Mouse (Mus musculus) erythroid progenitor cell, adult 5-6 weeks (primary cell): ENCODE data around the gene Cyp2u1. TPM values are rescaled to one million over a fixed set of nuclear protein-coding genes. Genes with fewer than 3 reads are reported as not detected.

ENCODE experiments used
- ATAC-seq: replicated peaks from 2 replicates; pipeline ENCODE4 v1.8.0; 2016; ENCODE audit warnings: moderate number of reproducible peaks, mild to moderate bottlenecking, moderate TSS enrichment, inconsistent platforms; ENCODE audit not compliant: poor library complexity, low FRiP score, severe bottlenecking
- total RNA-seq, 2 experiments: library from RNA; stranded (forward) in 1 of 2; stranded (reverse) in 1 of 2; fragments of 150-400 nt in 1 of 2; fragments of 186-747, 209-891 nt in 1 of 2; gene quantifications; 2 replicates each; pipeline versions ENCODE4 v1.2.3 to v1.2.4; 2015 to 2017; ENCODE audit warnings: low replicate concordance in 2 of 2

Gene Cyp2u1
- total RNA-seq, 2 experiments from 2014 or later: 1.7 TPM; not detected in 1

- no peak for ATAC-seq
Observed at GRCm38 (mm10) chr3:131263766-131264486, 39.1 kb downstream of the Cyp2u1 start.

- no peak for ATAC-seq
Observed at GRCm38 (mm10) chr3:131260418-131260817, 42.6 kb downstream of the Cyp2u1 start.

GRCm38 (mm10) chr3:131259392-131259965 lies 43.5 kb downstream of the Cyp2u1 start:
- no peak for ATAC-seq

GRCm38 (mm10) chr3:131258921-131259320 lies 44.1 kb downstream of the Cyp2u1 start:
- ATAC-seq: no peak

- no peak for ATAC-seq
Observed at GRCm38 (mm10) chr3:131255399-131255981, 47.5 kb downstream of the Cyp2u1 start.

GRCm38 (mm10) chr3:131254991-131255390 lies 48.0 kb downstream of the Cyp2u1 start:
- ATAC-seq: no peak

GRCm38 (mm10) chr3:131251601-131252000 lies 51.4 kb downstream of the Cyp2u1 start:
- no peak for ATAC-seq

- ATAC-seq: no peak
Observed at GRCm38 (mm10) chr3:131250978-131251377, 52.0 kb downstream of the Cyp2u1 start.

- no peak for ATAC-seq
Observed at GRCm38 (mm10) chr3:131250283-131250682, 52.7 kb downstream of the Cyp2u1 start.

- ATAC-seq: no peak
Observed at GRCm38 (mm10) chr3:131248444-131248843, 54.6 kb downstream of the Cyp2u1 start.

GRCm38 (mm10) chr3:131247851-131248250 lies 55.2 kb downstream of the Cyp2u1 start:
- no peak for ATAC-seq

GRCm38 (mm10) chr3:131247447-131247846 lies 55.6 kb downstream of the Cyp2u1 start:
- ATAC-seq: no peak

- ATAC-seq: no peak
Observed at GRCm38 (mm10) chr3:131246579-131247046, 56.4 kb downstream of the Cyp2u1 start.

- no peak for ATAC-seq
Observed at GRCm38 (mm10) chr3:131245766-131246578, 57.1 kb downstream of the Cyp2u1 start.

Other genes with a start within 250 kb of the Cyp2u1 start
- 9.2 and 15.5 TPM in 2 replicates for gene Lef1, start 192.8 kb downstream of the Cyp2u1 start, total RNA-seq (2015; ENCODE audit: low replicate concordance)
- 4.6 and 14.1 TPM in 2 replicates for gene Lef1, start 192.8 kb downstream of the Cyp2u1 start, total RNA-seq (2017; ENCODE audit: low replicate concordance)
- 9.6 and 17.3 TPM in 2 replicates for gene Hadh, start 31.1 kb downstream of the Cyp2u1 start, total RNA-seq (2015; ENCODE audit: low replicate concordance)
- 2.7 and 7.6 TPM in 2 replicates for gene Hadh, start 31.1 kb downstream of the Cyp2u1 start, total RNA-seq (2017; ENCODE audit: low replicate concordance)
- 4.2 and 16.6 TPM in 2 replicates for gene Sgms2, start 188.2 kb upstream of the Cyp2u1 start, total RNA-seq (2015; ENCODE audit: low replicate concordance)
- 3.9 and 4.9 TPM in 2 replicates for gene Sgms2, start 188.2 kb upstream of the Cyp2u1 start, total RNA-seq (2017; ENCODE audit: low replicate concordance)